ENCODE assay signal across 22 mouse cellular contexts in genomic region chr6:25710601-25711000, GRCm38 (mm10). TPM values are rescaled to one million over a fixed set of nuclear protein-coding genes. Genes with fewer than 3 reads are reported as not detected.
DNase-seq lines count a peak whose midpoint lies in the region; ATAC-seq and TF ChIP-seq lines count a peak whose summit lies in the region.
"Had no signal": no experiment of that assay in that cellular context is flagged by ENCODE, and none has a peak within 500 bp of the region (broad histone marks: within the 10 kb centered on the region; RNA-seq: fewer than 3 reads in every experiment).

No protein-coding gene starts in this region.

- no peak for TF ChIP-seq CTCF in intestine, postnatal 0 days (IDR thresholded peaks at IDR 0.05; ENCODE audit: low read depth)
- no peak for TF ChIP-seq CTCF in forebrain, postnatal 0 days (IDR thresholded peaks at IDR 0.05; ENCODE audit: low read depth)

- DNase-seq in intestine, embryonic 14.5 days (ENCODE audit: low spot score): no peak
- peak; percentile 2 for DNase-seq in forelimb bud, embryonic 11.5 days (ENCODE audit: low read depth, low spot score)
- DNase-seq in forebrain, postnatal 0 days: no peak
- DNase-seq in spleen, adult 18-20 months: no peak
- no peak for DNase-seq in layer of hippocampus, adult 18-20 months (ENCODE audit: low spot score in 2 of 2)
- DNase-seq: adrenal gland, postnatal 10 days; cerebellum, adult 11-12 months; cerebellum, adult 9-11 months; cerebellum, postnatal 36 days; gastrocnemius, postnatal 10 days; heart, adult 18-20 months; heart, postnatal 10 days; heart, postnatal 4 days had no signal

- H3K4me3 ChIP-seq in intestine, embryonic 14.5 days (ENCODE audit: low read depth, low read length): no peak overlapping the region
- no peak overlapping the region for H3K4me3 ChIP-seq in intestine, postnatal 0 days (ENCODE audit: low read depth, low read length)
- no peak overlapping the region for H3K4me3 ChIP-seq in embryonic facial prominence, embryonic 13.5 days
- H3K4me3 ChIP-seq in stomach, embryonic 15.5 days (replicated peaks): no peak overlapping the region
- H3K4me3 ChIP-seq in forebrain, postnatal 0 days (ENCODE audit: low read depth, low read length): no peak overlapping the region
- H3K4me3 ChIP-seq: forebrain, embryonic 10.5 days; heart, embryonic 10.5 days; hindbrain, embryonic 12.5 days had no signal

- no peaks in the 10 kb centered on the region for H3K4me1 ChIP-seq in intestine, embryonic 14.5 days (replicated peaks; ENCODE audit: control insufficient read depth, insufficient read depth, low read length)
- no peaks in the 10 kb centered on the region for H3K4me1 ChIP-seq in intestine, postnatal 0 days (replicated peaks; ENCODE audit: control insufficient read depth, insufficient read depth, low read length)
- H3K4me1 ChIP-seq in embryonic facial prominence, embryonic 13.5 days: no peaks in the 10 kb centered on the region
- no peaks in the 10 kb centered on the region for H3K4me1 ChIP-seq in stomach, embryonic 15.5 days
- H3K4me1 ChIP-seq in forebrain, postnatal 0 days (ENCODE audit: insufficient read depth): no peaks in the 10 kb centered on the region
- H3K4me1 ChIP-seq: heart, embryonic 10.5 days; hindbrain, embryonic 12.5 days had no signal

- no peaks in the 10 kb centered on the region for H3K27me3 ChIP-seq in intestine, embryonic 14.5 days (replicated peaks; ENCODE audit: control insufficient read depth, insufficient read depth, low read length)
- no peaks in the 10 kb centered on the region for H3K27me3 ChIP-seq in intestine, postnatal 0 days (replicated peaks; ENCODE audit: control insufficient read depth, insufficient read depth, low read length)
- H3K27me3 ChIP-seq in embryonic facial prominence, embryonic 13.5 days: no peaks in the 10 kb centered on the region
- H3K27me3 ChIP-seq in stomach, embryonic 15.5 days (replicated peaks): no peaks in the 10 kb centered on the region
- H3K27me3 ChIP-seq in forebrain, postnatal 0 days (ENCODE audit: insufficient read depth, low read length): no peaks in the 10 kb centered on the region
- H3K27me3 ChIP-seq: hindbrain, embryonic 12.5 days had no signal

- 23% methylated on average over 2 of the region's 2 CpGs for WGBS in intestine, embryonic 14.5 days
- WGBS in intestine, postnatal 0 days: 8% methylated on average over 2 of the region's 2 CpGs
- WGBS in embryonic facial prominence, embryonic 13.5 days: 25% methylated on average over 2 of the region's 2 CpGs
- 25% methylated on average over 2 of the region's 2 CpGs for WGBS in stomach, embryonic 15.5 days
- 41% methylated on average over 2 of the region's 2 CpGs for WGBS in forebrain, postnatal 0 days

- H3K4me2 ChIP-seq in intestine, embryonic 14.5 days (ENCODE audit: low read length): no peak overlapping the region
- H3K4me2 ChIP-seq in intestine, postnatal 0 days (replicated peaks; ENCODE audit: low read depth): no peak overlapping the region
- H3K4me2 ChIP-seq in embryonic facial prominence, embryonic 13.5 days: no peak overlapping the region
- no peak overlapping the region for H3K4me2 ChIP-seq in stomach, embryonic 15.5 days
- no peak overlapping the region for H3K4me2 ChIP-seq in forebrain, postnatal 0 days (ENCODE audit: low read depth)
- H3K4me2 ChIP-seq: hindbrain, embryonic 12.5 days had no signal

- ATAC-seq in intestine, embryonic 14.5 days (replicated peaks; ENCODE audit: low FRiP score, low TSS enrichment, low read depth): 0 out of 2 replicates have a peak, but pooled peaks have one; percentile 58
- ATAC-seq in intestine, postnatal 0 days: no peak
- ATAC-seq in embryonic facial prominence, embryonic 13.5 days (ENCODE audit: insufficient number of reproducible peaks, insufficient read depth, low FRiP score, low TSS enrichment, low read depth): peak; percentile 69; the same call in 1 of the 2 replicates
- ATAC-seq in stomach, embryonic 15.5 days (ENCODE audit: insufficient read depth, low FRiP score, low read depth): peak; percentile 86
- ATAC-seq in forebrain, postnatal 0 days: no peak
- ATAC-seq: forebrain, embryonic 14.5 days; hindbrain, embryonic 16.5 days had no signal

- H3K36me3 ChIP-seq in intestine, embryonic 14.5 days (ENCODE audit: control insufficient read depth, insufficient read depth, low read length): no peaks in the 10 kb centered on the region
- H3K36me3 ChIP-seq in intestine, postnatal 0 days (ENCODE audit: control insufficient read depth, insufficient read depth): no peaks in the 10 kb centered on the region
- H3K36me3 ChIP-seq in embryonic facial prominence, embryonic 13.5 days: no peaks in the 10 kb centered on the region
- no peaks in the 10 kb centered on the region for H3K36me3 ChIP-seq in stomach, embryonic 15.5 days
- no peaks in the 10 kb centered on the region for H3K36me3 ChIP-seq in forebrain, postnatal 0 days (ENCODE audit: insufficient read depth)
- H3K36me3 ChIP-seq: forebrain, embryonic 10.5 days; heart, embryonic 10.5 days; hindbrain, embryonic 12.5 days had no signal

- H3K9ac ChIP-seq in intestine, embryonic 14.5 days (ENCODE audit: low read length): no peak overlapping the region
- no peak overlapping the region for H3K9ac ChIP-seq in intestine, postnatal 0 days (ENCODE audit: low read depth, low read length)
- H3K9ac ChIP-seq in embryonic facial prominence, embryonic 13.5 days: no peak overlapping the region
- no peak overlapping the region for H3K9ac ChIP-seq in stomach, embryonic 15.5 days
- no peak overlapping the region for H3K9ac ChIP-seq in forebrain, postnatal 0 days
- H3K9ac ChIP-seq: hindbrain, embryonic 12.5 days had no signal

- no peak overlapping the region for H3K27ac ChIP-seq in intestine, embryonic 14.5 days (ENCODE audit: low read depth)
- H3K27ac ChIP-seq in intestine, postnatal 0 days (ENCODE audit: low read depth, low read length): no peak overlapping the region
- H3K27ac ChIP-seq in embryonic facial prominence, embryonic 13.5 days: no peak overlapping the region
- H3K27ac ChIP-seq in stomach, embryonic 15.5 days: 0 out of 2 replicates have a peak overlapping the region, but pooled peaks have one; percentile 35
- no peak overlapping the region for H3K27ac ChIP-seq in forebrain, postnatal 0 days (ENCODE audit: low read depth, low read length)
- H3K27ac ChIP-seq: forebrain, embryonic 10.5 days; heart, embryonic 10.5 days; hindbrain, embryonic 12.5 days had no signal

- H3K9me3 ChIP-seq in intestine, embryonic 14.5 days (ENCODE audit: control insufficient read depth, low read length): no peaks in the 10 kb centered on the region
- no peaks in the 10 kb centered on the region for H3K9me3 ChIP-seq in intestine, postnatal 0 days (ENCODE audit: control insufficient read depth)
- no peaks in the 10 kb centered on the region for H3K9me3 ChIP-seq in embryonic facial prominence, embryonic 13.5 days
- no peaks in the 10 kb centered on the region for H3K9me3 ChIP-seq in stomach, embryonic 15.5 days
- H3K9me3 ChIP-seq in forebrain, postnatal 0 days (ENCODE audit: low read length): no peaks in the 10 kb centered on the region
- H3K9me3 ChIP-seq: forebrain, embryonic 10.5 days; heart, embryonic 10.5 days; hindbrain, embryonic 12.5 days had no signal

RNA-seq across cellular contexts. Expression of gene Gpr37, which starts 20.1 kb away (rescaled TPM):
- 0.48 and 0.53 TPM in 2 replicates for polyA plus RNA-seq in intestine, embryonic 14.5 days (2014; fragmentation: Nextera tagmentation; extraction: Ambion mirVana)
- polyA plus RNA-seq in intestine, postnatal 0 days (2015; fragmentation: Nextera tagmentation; extraction: Ambion mirVana): 0.24 and 0.38 TPM in 2 replicates
- polyA plus RNA-seq in embryonic facial prominence, embryonic 13.5 days (2015; fragmentation: Nextera tagmentation; extraction: Ambion mirVana): 1.9 TPM in 2 replicates
- 2.5 and 2.9 TPM in 2 replicates for polyA plus RNA-seq in stomach, embryonic 15.5 days (2015; fragmentation: Nextera tagmentation; extraction: Ambion mirVana)
- total RNA-seq in forebrain, postnatal 0 days (2014; rRNA removed): 7.8 TPM in 2 replicates
- 4.4 and 5.8 TPM in 2 replicates for polyA plus RNA-seq in forebrain, postnatal 0 days (2015; fragmentation: Nextera tagmentation; extraction: Ambion mirVana)
- 10 to 100 TPM; 35.6 to 42.3 TPM for total RNA-seq in layer of hippocampus, adult 18-20 months (2021)
- total RNA-seq: heart, adult 18-20 months; MEL had no signal

Comparison
In these comparisons a context has a peak if more than half of its experiments do, and no peak if none do; other contexts are left out.
1. ATAC-seq: peak in intestine, embryonic 14.5 days (single experiment), embryonic facial prominence, embryonic 13.5 days (single experiment) and stomach, embryonic 15.5 days (single experiment); none in intestine, postnatal 0 days (single experiment) and forebrain, postnatal 0 days (single experiment).